21 mouse cellular contexts compared by ENCODE assay signal in genomic region chr9:69769949-69770585, GRCm38 (mm10). TPM values are rescaled to one million over a fixed set of nuclear protein-coding genes. Genes with fewer than 3 reads are reported as not detected.
DNase-seq lines count a peak whose midpoint lies in the region; ATAC-seq lines count a peak whose summit lies in the region.
"Had no signal": no experiment of that assay in that cellular context is flagged by ENCODE, and none has a peak within 500 bp of the region (broad histone marks: within the 10 kb centered on the region; RNA-seq: fewer than 3 reads in every experiment).

No protein-coding gene starts in this region.

- no peak overlapping the region for H3K9ac ChIP-seq in hindbrain, embryonic 12.5 days
- H3K9ac ChIP-seq in forebrain, embryonic 13.5 days = no peak overlapping the region
- no peak overlapping the region for H3K9ac ChIP-seq in midbrain, embryonic 14.5 days (replicated peaks; ENCODE audit: low read length)
- H3K9ac ChIP-seq: embryonic facial prominence, embryonic 15.5 days; hindbrain, embryonic 15.5 days had no signal

- H3K36me3 ChIP-seq in hindbrain, embryonic 10.5 days = no peaks in the 10 kb centered on the region
- no peaks in the 10 kb centered on the region for H3K36me3 ChIP-seq in hindbrain, embryonic 12.5 days
- no peaks in the 10 kb centered on the region for H3K36me3 ChIP-seq in forebrain, embryonic 13.5 days (ENCODE audit: poor library complexity, severe bottlenecking)
- H3K36me3 ChIP-seq in midbrain, embryonic 14.5 days (ENCODE audit: control insufficient read depth, insufficient read depth, low read length) = no peaks in the 10 kb centered on the region
- H3K36me3 ChIP-seq: embryonic facial prominence, embryonic 15.5 days; hindbrain, embryonic 15.5 days had no signal

- 7% methylated on average over 21 of the region's 21 CpGs for WGBS in hindbrain, embryonic 10.5 days
- 9% methylated on average over 21 of the region's 21 CpGs for whole genome bisulfite sequencing in hindbrain, embryonic 12.5 days
- WGBS in forebrain, embryonic 13.5 days = 2% methylated on average over 21 of the region's 21 CpGs
- 7% methylated on average over 21 of the region's 21 CpGs for WGBS in midbrain, embryonic 14.5 days

- ATAC-seq in hindbrain, embryonic 12.5 days (ENCODE audit: low FRiP score) = no peak
- peak; percentile 41 for ATAC-seq in forebrain, embryonic 13.5 days
- ATAC-seq in midbrain, embryonic 14.5 days (ENCODE audit: low FRiP score, low TSS enrichment) = no peak
- ATAC-seq: intestine, postnatal 0 days had no signal

- no peak overlapping the region for H3K4me2 ChIP-seq in hindbrain, embryonic 12.5 days (replicated peaks)
- H3K4me2 ChIP-seq in forebrain, embryonic 13.5 days = peak overlapping the region; percentile 14; the same call in 1 of the 2 replicates
- peak overlapping the region; percentile 42 for H3K4me2 ChIP-seq in midbrain, embryonic 14.5 days (ENCODE audit: low read length)
- H3K4me2 ChIP-seq: embryonic facial prominence, embryonic 15.5 days had no signal

- peaks cover 95% of the 10 kb centered on the region for H3K27me3 ChIP-seq in hindbrain, embryonic 10.5 days (ENCODE audit: insufficient read depth, poor library complexity, severe bottlenecking)
- peaks cover 87% of the 10 kb centered on the region for H3K27me3 ChIP-seq in hindbrain, embryonic 12.5 days
- peaks cover 99% of the 10 kb centered on the region for H3K27me3 ChIP-seq in forebrain, embryonic 13.5 days
- peaks cover 64% of the 10 kb centered on the region for H3K27me3 ChIP-seq in midbrain, embryonic 14.5 days (ENCODE audit: control insufficient read depth, insufficient read depth, low read length)

- DNase-seq in hindbrain, embryonic 10.5 days (ENCODE audit: low spot score) = peak; percentile 21
- DNase-seq in R1 (ENCODE audit: low read depth, low spot score) = peak; percentile 30
- DNase-seq in midbrain, embryonic 14.5 days = peak; percentile 39
- no peak for DNase-seq in frontal cortex, postnatal 36 days (ENCODE audit: low spot score in 2 of 2)
- DNase-seq in urinary bladder, postnatal 4 days (ENCODE audit: low spot score in 2 of 2) = no peak
- DNase-seq in gastrocnemius, postnatal 10 days = no peak
- DNase-seq: adrenal gland, postnatal 25 days; cerebellum, adult 2 months; kidney, postnatal 14 days; liver; lung, adult 18-20 months; lung, postnatal 36 days had no signal

- no peak overlapping the region; the same call in 1 of the 2 replicates for H3K4me3 ChIP-seq in hindbrain, embryonic 10.5 days
- no peak overlapping the region for H3K4me3 ChIP-seq in hindbrain, embryonic 12.5 days
- no peak overlapping the region for H3K4me3 ChIP-seq in forebrain, embryonic 13.5 days
- H3K4me3 ChIP-seq in midbrain, embryonic 14.5 days (replicated peaks; ENCODE audit: low read depth, low read length) = no peak overlapping the region
- H3K4me3 ChIP-seq: embryonic facial prominence, embryonic 15.5 days; hindbrain, embryonic 15.5 days had no signal

- peaks cover 56% of the 10 kb centered on the region for H3K4me1 ChIP-seq in hindbrain, embryonic 10.5 days (replicated peaks)
- peaks cover 23% of the 10 kb centered on the region for H3K4me1 ChIP-seq in hindbrain, embryonic 12.5 days
- peaks cover 36% of the 10 kb centered on the region for H3K4me1 ChIP-seq in forebrain, embryonic 13.5 days
- peaks cover 10% of the 10 kb centered on the region for H3K4me1 ChIP-seq in midbrain, embryonic 14.5 days (ENCODE audit: control insufficient read depth, insufficient read depth, low read length)
- H3K4me1 ChIP-seq: embryonic facial prominence, embryonic 15.5 days had no signal

- no peaks in the 10 kb centered on the region for H3K9me3 ChIP-seq in hindbrain, embryonic 10.5 days
- H3K9me3 ChIP-seq in hindbrain, embryonic 12.5 days (replicated peaks) = no peaks in the 10 kb centered on the region
- no peaks in the 10 kb centered on the region for H3K9me3 ChIP-seq in forebrain, embryonic 13.5 days (replicated peaks)
- no peaks in the 10 kb centered on the region for H3K9me3 ChIP-seq in midbrain, embryonic 14.5 days (ENCODE audit: control insufficient read depth, low read length)
- H3K9me3 ChIP-seq: embryonic facial prominence, embryonic 15.5 days; hindbrain, embryonic 15.5 days had no signal

- H3K27ac ChIP-seq in hindbrain, embryonic 10.5 days = no peak overlapping the region
- H3K27ac ChIP-seq in hindbrain, embryonic 12.5 days = no peak overlapping the region
- H3K27ac ChIP-seq in forebrain, embryonic 13.5 days = no peak overlapping the region
- H3K27ac ChIP-seq in midbrain, embryonic 14.5 days (replicated peaks; ENCODE audit: low read depth, low read length) = no peak overlapping the region
- H3K27ac ChIP-seq: embryonic facial prominence, embryonic 15.5 days; hindbrain, embryonic 15.5 days had no signal

RNA-seq across cellular contexts. Expression of gene Foxb1, which starts 9.3 kb away (rescaled TPM):
- 5.7 and 6.8 TPM in 2 replicates for polyA plus RNA-seq in hindbrain, embryonic 10.5 days (2016; fragmentation: Nextera tagmentation; extraction: Ambion mirVana)
- polyA plus RNA-seq in hindbrain, embryonic 12.5 days (2016; fragmentation: Nextera tagmentation; extraction: Ambion mirVana) = 5.5 and 7.5 TPM in 2 replicates
- 1.6 and 3.2 TPM in 2 replicates for polyA plus RNA-seq in forebrain, embryonic 13.5 days (2015; fragmentation: Nextera tagmentation; extraction: Ambion mirVana)
- 9.9 and 10.7 TPM in 2 replicates for polyA plus RNA-seq in midbrain, embryonic 14.5 days (2014; fragmentation: Nextera tagmentation; extraction: Ambion mirVana)
- not detected for total RNA-seq in gastrocnemius, postnatal 10 days (2021)
- total RNA-seq: adrenal gland, postnatal 25 days; gastrocnemius, adult 8-10 months; left cerebral cortex, postnatal 14 days had no signal
- polyA plus RNA-seq: embryonic facial prominence, embryonic 15.5 days; heart, postnatal 0 days; intestine, postnatal 0 days; small intestine, adult 2 months had no signal

Comparison
In these comparisons a context has a peak if more than half of its experiments do, and no peak if none do; other contexts are left out.
1. DNase-seq: peak in hindbrain, embryonic 10.5 days (single experiment), R1 (single experiment) and midbrain, embryonic 14.5 days (single experiment); none in frontal cortex, postnatal 36 days (0 of 2), urinary bladder, postnatal 4 days (0 of 2) and gastrocnemius, postnatal 10 days (single experiment).